Mouse (Mus musculus) urinary bladder, postnatal 36 days (tissue): ENCODE measurements at regions not wholly inside any gene's neighbourhood (a gene's known extent, or its start where the extent isn't known, plus 50 kb on each side); places are given as distances from the start of the nearest gene placed in this dataset.

ENCODE experiments used
- DNase-seq, 2 experiments: peaks; one replicate each; pipeline ENCODE4 v3.0.0; 2022; ENCODE audit warnings: low spot score in 2 of 2, mixed read lengths in 1 of 2

DNA sequence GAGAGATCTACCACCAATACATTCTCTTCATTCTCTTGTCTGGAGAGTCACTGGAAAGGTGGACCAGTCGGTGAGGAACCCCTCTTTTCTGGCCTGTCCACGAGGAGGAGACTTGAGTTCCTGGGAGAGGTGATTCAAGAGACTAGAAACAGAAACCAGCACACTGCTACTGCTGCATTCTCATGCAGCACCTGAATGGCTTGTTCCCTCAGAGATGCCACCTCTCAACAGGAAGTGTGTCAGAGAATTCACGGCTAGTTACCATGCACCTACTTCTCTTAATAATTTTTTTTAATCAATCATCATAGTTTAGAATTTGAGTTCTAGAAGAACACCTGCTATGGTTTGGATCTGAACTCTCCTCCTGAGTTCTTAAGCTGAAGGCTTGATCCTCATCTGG lies 52.0 kb upstream of the Dynlrb2 start:
- no peak for DNase-seq

DNA sequence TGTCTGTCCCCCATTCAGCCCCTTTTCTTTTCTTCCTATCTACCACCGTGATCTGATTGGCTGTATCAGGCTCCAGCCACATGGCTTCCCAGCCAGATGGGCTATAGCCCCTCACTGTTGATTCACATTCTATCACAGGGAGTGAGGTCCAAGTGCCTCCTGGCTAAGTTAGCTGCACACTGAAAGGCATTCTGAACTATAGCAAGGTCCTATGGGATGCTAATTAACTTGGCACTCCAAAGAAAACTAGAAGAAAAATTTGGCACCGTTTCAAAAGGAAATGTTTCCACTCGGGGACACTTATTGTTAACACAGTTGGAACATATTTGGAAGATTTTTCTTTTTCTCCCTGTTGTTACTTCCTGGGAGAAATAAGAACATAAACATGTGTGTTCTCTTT lies 53.4 kb upstream of the Dynlrb2 start:
- no peak for DNase-seq

DNA sequence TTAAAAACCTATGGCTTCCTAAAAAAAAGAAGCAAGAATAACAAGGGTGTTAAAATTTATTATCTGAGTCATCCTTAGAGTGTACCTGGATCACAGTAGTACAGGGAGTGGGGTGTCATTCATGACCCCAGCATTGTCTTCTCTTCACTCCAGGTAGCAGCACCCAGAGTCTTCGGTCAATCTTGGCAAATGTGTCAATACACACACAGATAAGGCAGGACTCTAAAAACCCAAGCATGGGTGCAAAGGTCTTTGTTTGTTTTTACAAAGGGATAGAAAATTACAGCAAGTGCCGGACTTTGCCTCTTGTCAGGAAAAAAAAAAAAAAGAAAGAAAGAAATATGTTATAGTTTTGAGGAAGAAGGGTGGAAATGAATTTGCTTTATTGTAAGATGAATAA lies 57.3 kb upstream of the Dynlrb2 start:
- DNase-seq = no peak

DNA sequence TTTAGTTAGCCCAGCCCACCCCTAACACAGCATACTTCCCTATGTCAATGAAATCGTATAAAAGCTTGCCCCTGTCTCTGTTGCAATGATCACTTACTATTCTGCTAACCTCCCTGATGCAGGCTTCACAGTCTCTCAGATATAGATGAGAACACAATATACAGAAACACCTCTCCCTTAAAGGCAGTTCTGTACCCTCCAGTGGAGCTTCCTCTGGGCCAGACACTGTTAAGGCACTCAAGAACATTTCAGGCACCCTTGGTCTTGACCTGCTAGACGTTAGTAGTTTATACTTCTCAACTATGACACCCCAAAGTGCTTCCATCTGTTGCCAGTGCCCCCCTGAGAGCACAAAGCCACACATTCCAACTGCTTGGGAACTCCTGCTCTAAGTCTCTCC lies 61.9 kb upstream of the Dynlrb2 start:
- no peak for DNase-seq

DNA sequence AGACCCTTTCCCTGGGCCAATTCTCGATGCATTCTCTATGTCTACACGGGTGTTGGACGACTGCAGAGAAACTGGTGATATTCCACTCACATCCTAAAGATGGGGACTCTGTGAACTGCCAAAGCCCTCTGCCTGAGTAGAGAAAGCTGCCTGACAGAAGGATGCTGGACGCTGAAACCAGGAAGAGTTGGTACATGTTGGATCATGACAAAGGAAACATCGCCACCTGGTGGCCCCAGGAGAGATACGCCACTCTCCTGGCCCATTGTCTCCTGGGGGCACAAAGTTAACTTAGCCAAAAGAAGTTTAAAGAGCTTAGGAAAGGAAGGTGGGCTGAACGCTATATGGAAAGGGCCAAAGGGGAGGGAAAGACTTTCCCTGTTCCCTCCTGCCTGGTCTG lies 65.9 kb upstream of the Dynlrb2 start:
- peak; percentile 47 to 76 for DNase-seq

DNA sequence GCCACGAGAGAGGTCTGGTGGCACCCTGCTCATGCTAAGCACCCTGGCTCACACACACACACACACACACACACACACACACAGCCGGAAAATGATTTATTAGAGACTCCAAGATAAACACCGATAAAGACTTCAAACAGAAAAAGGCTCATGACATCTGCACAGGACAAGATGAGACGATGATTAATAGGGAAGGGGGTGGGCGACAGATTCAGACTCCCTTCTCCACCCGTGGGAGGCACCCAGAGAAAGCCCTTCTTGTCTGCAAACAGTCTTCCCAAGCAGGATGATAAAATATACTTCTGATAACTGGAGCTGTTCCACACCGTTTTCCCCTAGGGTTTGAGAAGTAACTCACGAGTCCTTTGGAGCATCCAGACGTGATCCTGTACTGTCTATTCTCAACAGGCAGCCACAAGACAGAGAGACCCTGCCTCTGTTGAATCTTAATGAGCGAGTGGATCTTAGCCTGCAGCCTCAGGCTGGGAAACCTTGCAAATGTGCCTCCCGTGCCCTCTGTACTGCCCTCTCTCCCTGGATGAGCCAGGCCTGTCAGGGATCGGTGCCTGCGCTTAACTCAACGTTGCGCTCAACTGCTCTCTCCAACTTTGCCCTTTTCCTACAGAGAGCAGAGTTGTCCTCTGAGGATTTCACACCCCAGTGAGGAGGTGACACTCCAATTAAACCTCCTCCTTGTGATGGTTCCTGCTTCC lies 69.3 kb upstream of the Dynlrb2 start:
- no peak for DNase-seq

DNA sequence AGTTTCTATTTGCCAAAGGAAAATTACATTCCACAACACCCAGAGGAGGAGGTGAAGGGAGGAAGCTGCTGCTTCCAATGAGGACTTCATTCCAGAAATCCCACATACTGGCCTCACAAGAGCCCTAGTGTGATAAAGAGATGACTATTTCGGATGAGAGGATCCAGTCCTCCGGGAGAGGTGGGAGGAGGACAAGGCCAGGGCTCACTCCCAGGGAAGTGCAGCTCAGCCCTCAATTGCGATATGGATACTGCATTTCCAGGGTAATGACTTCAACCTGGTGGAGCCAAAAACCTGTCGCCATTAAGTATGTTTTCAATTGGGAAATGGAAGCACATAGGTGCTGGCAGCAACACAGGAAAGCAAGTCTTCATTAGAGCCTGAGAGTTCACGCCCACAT lies 74.7 kb upstream of the Dynlrb2 start:
- peak; percentile 18 to 60 for DNase-seq

DNA sequence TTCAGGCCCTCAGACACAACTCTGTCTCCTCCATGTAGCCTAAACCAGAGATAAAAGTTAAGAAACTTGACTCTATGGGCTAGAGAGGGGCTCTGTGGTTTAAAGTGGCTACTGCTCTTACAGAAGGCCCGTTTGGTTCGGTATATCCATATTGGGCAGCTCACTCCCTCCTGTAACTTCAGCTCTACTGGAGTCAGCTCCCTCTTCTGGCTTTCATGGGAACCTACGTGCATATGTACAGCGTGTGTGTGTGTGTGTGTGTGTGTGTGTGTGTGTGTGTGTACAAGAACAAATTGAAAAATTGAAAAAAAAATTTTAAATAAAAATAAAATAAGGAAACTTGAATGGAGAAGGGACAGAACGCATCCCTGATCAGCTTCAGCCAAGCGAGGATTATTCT lies 75.1 kb upstream of the Dynlrb2 start:
- DNase-seq = no peak

DNA sequence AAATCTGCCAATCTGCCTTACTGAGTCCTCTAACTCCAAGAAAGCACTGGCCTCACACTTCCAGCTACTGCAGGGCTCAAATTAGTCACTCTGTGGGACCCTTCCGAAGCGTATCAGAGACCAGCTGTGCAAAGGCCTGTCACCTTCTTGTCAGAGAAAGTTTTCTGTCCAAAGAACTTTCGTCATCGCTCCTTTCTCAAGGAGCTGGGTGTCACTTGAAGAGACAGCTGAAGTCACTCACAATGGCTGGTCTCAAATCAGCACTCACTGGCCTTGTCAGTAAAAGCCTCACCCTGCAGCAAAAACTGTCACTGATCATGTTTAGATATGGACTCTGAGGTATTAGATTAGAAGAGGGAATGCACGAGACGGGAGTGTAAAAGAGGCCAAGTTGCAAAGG lies 81.9 kb upstream of the Dynlrb2 start:
- no peak for DNase-seq

DNA sequence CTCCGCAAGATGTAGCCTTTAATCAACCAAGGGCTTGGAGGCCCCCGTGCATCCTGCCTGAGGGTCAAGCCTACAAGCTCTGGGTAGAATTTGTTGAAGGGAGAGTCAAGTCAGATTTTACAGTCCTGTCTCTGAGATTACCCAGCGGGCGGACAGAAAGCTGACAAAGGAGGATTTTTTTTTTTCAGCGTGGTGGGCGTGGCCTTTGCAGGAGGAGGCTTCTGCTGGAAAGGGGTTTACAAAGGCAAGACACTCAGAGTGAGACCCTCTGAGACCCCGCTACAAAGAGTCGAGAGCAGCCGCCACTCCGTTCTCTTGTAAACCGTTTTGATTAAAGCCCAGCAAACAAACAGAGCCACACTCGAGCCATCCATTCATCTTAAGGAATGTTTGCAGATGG lies 92.1 kb upstream of the Dynlrb2 start:
- no peak for DNase-seq

DNA sequence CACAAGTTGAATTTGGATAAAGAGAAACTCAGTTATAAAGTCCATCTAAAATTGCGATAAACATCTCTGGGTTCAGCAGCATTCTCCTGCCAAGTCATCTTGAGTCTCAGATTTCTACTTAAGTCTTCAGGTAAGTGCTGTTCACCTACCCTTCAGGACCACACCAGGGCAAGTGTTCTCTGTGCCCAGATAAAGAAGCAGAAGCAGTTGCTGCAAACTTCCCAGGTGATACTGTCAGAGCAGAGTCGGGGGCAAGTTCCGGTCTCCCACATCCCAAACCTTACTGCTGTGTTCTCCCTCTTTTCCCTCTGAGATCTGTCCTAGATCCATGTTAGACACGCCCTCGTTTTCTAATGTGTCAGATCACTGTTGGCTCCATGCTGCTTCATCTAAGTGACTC lies 94.7 kb upstream of the Dynlrb2 start:
- DNase-seq = no peak

DNA sequence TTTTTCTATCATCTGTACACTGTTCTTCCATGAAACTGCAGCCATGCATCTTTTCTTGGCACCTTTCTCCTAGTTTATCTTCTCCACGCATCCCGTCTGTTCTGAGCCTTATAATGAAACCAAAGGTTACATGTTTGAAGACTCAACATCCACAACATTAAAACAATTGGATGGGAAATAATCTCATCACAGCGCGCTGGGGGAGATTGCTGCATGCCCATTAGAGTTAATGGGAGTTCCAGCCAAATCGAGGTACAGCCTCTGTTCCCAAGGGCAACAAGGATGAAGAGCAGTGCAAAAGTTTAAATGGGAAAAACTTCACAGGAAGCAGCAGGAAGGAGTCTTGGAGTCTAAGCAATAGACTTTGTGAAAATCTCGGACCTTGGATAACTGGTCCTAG lies 95.8 kb upstream of the Dynlrb2 start:
- DNase-seq = no peak

DNA sequence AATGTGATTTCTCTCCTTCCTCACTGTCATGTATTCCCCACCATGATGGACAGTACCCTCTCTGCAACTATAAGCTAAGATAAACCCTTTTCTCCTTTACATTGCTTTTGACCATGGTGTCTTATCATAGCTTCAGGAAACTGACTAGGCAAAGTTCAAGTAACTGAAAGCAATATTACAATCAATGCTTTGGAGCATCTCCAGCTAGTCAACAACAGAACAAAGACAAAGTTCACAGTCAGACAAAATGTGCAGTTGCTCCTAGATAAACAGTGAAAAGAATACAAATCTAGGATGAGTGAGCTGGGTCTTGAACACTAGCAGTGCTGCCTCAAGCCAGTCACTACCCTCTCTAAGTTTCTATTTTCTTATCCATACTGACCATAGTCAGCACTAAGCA lies 100.2 kb upstream of the Dynlrb2 start:
- DNase-seq = no peak

DNA sequence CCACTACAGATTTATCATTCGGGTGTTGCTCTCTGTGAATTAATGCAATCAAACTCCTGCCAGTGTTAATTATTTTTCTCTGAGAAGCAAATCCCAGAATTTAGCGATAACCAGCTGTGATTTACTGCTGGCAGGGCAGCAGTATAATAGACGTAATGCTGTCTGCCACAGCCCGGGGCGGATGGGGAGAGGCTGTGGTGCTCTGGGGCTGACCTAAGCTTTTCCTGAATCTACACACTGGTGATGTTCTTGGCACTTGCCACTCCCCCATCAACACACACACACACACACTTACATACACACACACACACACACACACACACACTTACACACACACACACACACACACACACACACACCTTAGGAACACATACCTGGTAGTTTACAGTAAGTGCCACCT lies 101.4 kb upstream of the Dynlrb2 start:
- DNase-seq = no peak

DNA sequence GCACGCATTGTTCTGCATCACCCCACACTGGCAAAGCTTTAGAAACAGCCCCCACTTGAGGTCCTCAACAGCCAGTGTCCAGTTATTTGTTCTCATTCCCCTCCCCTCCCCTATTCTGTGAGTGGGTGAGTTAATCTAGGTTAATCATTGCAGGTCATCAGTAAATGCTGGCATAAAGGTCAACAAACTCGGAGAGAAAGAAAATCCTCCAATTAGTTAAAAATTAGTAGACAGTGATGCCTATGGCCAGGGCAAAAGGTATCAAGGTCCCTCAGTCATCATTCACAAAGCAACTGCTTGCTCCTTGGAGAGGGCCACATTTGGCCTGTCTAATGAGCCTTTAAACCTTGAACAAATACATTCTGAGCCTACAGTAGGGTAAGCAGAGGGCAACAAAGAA lies 105.3 kb upstream of the Dynlrb2 start:
- no peak for DNase-seq

DNA sequence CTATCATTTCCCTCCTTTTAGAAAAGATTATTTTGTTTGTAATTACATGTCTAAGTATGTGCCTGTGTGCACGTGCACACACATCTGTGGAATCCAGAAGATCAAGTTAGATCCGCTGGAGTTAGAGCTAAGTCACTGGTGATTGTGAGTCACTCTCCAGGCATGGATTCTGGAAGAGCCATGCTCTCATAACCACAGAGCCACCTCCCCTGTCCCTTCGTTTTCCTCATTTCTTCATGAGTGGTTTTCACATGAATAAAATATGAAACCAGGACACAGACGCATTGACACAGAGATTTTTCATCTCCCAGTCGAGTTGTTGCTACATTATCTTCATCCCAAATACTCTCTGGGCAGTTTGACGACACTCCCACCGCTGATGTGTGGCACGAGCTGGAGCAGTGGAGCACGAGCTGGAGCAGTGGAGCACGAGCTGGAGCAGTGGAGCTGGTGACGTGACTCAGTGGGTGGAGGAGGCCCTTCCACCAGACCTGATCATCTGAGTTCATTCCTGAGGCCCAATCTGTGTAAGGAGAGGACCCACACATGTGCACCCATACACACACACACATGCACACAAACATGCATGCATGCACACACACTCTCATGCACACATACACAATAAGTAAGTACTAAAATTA lies 106.1 kb upstream of the Dynlrb2 start:
- no peak for DNase-seq

DNA sequence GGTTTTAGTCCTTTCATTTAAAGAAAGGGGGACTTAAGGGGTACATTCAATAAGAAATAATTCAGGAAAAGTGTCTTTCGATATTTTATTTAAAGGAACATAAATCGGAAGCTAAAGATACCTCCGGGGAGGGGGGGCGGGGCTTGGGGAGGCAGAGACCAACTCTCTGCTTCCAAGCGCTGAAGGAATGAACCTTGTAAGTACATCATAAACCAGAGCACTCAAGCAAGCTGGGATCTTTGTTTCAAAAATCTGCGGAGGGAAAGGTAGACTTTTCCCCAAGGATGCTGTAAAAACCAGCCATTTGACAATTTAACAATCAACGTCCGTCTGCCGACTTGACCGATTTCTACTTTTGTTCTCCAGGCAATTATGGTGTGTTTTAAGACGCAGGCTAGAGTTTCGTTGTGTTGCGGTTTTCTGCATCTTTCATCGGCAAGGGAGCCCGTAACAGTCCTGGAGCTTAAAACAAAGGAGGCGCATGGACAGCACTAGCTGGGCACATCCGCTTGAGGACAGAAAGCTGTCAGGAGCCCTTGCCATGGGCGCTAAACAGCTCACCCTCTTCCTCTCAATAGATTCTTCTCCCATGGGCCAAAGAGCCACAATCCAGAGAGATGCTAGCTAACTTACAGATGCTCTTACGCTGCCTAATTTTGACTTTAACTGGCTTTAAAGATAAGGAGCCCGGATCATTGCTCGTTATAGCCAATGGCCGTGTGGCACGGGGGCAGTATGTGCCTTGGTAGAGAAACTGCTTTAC lies 119.4 kb upstream of the Dynlrb2 start:
- no peak for DNase-seq

DNA sequence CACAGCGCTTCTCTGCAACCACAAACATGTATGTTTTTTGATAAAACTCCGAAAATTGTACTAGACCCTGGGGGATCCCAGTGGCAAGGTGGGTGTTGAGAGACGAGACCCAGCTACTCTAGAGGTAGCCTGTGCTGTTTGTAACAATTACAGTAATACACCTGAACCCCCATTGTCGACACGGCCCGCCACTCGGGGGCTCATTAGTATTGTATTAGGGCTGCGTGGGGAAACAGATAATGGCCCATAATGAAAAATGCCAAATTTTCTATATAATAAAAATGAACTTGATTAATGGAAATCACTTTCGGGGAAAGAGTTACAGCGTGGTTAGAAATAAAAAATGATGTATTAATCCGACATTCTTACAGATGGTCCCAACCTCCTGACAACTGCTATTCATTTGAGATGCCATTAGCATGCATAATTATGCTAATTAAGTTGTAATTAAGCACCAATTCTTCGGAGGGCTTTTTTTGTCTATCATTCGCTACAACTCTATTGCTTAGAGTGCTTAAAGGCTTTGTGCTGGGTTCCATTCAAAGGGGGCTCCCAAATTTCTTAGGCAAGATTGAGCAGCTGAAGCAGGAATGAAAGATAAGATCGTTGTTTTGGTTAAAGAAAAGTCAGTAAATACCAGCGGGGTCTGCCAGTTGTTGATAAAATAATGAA lies 120.2 kb upstream of the Dynlrb2 start:
- DNase-seq = no peak

DNA sequence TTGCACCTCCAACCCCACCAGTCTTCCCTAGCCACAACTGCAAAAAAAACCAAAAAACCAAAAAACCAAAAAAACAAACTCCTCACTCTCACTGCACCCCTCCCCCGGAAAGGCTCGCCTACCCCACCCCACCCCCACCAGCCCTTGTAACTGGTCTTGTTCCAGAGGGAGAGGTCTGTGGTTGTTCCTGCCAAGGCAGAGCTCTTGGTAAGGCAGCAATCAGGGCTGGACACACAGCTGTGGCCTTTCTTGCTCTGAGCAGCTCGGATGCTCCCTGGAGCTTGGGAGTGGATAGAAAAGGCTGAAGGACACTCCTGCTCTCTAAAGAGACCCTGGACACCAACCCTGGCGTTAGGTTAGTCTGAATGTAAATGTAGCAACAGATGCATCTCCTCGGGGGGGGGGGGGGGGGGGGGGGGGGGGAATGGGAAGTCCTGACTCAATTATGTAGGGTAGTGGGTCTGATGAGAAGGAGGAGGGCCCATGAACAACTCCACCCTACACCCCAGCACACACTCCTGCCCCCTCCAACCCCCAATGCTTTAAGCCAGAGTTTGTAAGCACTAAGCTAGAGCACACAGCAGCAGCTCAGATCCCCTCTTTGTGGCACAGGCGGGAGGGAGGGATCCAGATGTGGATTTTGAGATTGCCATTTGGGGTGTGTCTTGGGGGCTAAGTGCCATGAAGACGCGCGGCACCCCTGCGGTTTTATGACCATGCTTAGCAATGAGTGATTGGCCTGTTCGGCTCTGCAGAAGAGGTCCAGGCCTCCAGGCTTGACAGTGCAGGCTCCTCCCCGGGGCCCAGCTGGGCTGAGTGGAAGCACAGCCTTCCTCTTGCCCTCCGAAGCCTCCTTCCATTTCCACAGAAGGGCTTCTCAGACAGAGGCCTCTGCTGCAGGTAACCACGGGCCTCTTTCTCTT lies 121.0 kb upstream of the Dynlrb2 start:
- DNase-seq = peak in 1 of 2 experiments; percentile 38

DNA sequence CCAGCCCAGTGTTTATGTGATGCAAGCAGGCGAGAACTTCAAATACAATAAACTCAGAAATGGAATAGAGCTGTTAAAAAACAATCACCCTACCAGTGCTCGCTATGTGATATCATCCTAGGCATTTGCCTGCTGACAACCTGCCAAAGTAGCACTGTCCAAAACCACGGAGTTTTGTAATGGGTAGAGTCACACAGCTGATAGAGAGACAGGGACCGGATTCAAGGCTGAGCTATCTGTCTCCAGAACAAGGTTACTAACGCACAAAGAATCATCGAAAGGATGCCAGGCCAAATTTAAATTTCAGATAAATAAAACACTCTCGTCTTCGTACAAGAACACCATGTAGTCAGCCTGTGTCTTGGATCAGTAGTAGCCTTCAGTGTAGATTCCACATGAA lies 121.7 kb upstream of the Dynlrb2 start:
- peak; percentile 21 to 54 for DNase-seq

DNA sequence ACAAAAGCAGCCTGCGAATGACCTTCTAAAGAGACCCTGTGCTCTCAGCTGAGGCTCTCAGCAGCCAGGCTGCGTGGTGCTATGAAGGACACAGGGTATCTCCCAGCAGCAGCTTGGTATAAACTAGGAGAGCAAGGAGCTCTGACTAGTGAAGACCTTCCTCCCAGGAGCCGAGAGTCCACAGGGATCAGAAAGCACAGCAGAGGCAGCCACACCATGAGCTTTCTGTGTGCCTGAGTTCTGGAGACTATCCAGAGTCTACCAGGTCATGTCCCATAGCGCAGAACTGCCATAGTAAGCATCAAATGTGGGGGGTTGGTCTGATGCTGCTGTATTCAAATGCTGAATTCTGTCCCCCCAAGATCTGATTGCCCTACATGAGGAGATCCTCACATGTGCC lies 124.2 kb upstream of the Dynlrb2 start:
- no peak for DNase-seq
